Mouse (Mus musculus): Measurements from ENCODE around the gene Stard9.
A peak's percentile ranks its signal among the peaks of the same experiment; 100 is the strongest.

Stard9 gene

GRCm38 (mm10) chr2:120628886-120629735 is at the start of gene Stard9:
TSS of gene Stard9 (plus strand) at chr2:120629121.
- DNase-seq, result peak; percentile 100

DNA sequence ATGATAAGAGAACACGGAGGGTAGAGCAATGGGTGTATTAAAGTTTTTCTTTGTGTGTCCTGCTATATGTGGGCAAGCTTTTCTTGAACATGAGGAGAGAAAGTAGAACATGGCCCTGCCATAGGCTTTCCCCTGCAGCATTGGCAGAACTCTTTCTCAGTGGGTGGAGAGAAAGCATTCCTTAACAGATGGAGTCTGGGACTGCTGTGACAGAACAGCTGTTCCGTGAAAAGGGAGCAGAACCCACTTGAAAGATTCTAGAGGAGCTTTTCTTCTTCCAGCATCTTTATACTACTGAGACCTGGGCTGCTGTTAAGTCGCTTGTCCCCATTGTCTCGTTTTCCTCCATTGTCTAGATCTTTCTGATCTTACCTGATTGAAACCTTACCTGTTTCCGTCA is 39.2 kb upstream of the Stard9 start:
- DNase-seq, result no peak

- no peak for DNase-seq
Measured at GRCm38 (mm10) chr2:120592227-120592626, 36.7 kb upstream of the Stard9 start.

- DNase-seq, result no peak
Measured at GRCm38 (mm10) chr2:120597734-120598133, 31.2 kb upstream of the Stard9 start.

DNA sequence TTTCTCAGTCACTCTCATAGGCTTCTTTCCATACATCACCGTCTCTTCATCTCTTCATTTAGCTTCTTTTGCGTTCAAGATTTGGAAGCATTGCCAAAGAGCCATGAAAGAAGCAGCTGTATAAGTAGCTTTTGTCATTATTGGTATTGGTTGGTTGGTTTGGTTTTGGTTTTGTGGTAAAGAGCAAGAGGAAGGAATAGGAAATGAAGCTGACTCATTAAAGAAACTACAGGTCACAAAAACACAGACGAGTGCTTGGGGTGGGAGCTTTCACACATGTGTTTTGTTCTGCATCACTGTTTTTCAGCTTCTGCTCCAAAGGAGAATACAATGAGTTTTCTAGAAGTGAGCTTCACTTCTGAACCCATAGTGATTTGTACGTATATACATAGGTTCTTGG is 29.4 kb upstream of the Stard9 start:
- DNase-seq, result no peak

DNA sequence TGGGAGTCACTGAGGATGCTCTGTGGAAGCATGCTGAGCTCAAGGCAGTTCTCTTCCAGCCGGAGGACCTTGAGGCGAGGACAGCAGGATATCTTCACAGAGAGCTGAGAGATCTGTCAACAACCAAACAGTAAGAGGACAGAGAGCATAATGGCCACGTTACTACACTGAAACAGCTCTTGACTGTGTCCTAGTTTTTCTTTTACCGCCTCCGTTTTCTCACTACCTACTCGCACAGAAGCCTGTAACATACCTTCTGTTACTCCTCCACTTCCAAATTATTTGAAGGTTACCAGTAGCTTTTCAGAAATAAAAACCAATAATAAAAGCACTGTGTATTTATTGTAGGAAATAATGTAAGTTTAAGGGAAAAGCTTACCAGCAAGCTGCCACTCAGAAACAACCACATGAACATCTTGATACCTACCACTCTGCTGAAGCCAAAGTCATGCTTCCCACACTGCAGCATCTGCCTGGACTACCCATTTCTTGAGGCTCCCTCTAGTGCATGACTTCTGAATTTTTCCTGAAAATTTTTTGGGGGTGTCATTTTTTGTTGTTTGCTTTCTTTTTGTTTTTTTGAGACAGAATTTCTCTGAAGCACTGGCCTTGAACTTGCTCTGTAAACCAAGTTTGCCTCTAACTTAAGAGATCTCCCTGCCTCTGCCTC is 22.8 kb upstream of the Stard9 start:
- DNase-seq, result no peak

GRCm38 (mm10) chr2:120608830-120609723 is 19.8 kb upstream of the Stard9 start, which contains the start of the genes Haus2 and Lrrc57:
TSS of gene Haus2 (plus strand) at chr2:120609383.
TSS of gene Lrrc57 (minus strand) at chr2:120609520.
- DNase-seq, result peak; percentile 99

GRCm38 (mm10) chr2:120616279-120617163 is 12.4 kb upstream of the Stard9 start:
- DNase-seq, result no peak

DNA sequence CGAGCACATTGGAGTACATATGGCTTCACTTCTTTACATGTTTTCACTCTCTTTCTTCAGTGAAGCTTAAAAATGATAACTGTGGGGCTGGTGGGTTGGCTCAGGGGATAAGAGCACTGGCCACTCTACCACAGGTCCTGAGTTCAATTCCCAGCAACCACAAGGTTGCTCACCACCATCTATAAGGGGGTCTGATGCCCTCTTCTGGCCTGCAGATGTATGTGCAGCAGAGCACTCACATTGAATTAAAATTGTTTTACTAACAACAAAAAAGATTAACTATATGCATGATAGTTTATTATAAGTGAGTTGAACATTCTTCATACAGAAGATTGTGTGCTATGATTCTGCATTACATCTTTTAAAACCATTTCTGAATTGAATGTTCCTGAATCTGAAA is 9.4 kb upstream of the Stard9 start:
- DNase-seq, result no peak

GRCm38 (mm10) chr2:120622920-120623319 is 6.0 kb upstream of the Stard9 start:
- no peak for DNase-seq

DNA sequence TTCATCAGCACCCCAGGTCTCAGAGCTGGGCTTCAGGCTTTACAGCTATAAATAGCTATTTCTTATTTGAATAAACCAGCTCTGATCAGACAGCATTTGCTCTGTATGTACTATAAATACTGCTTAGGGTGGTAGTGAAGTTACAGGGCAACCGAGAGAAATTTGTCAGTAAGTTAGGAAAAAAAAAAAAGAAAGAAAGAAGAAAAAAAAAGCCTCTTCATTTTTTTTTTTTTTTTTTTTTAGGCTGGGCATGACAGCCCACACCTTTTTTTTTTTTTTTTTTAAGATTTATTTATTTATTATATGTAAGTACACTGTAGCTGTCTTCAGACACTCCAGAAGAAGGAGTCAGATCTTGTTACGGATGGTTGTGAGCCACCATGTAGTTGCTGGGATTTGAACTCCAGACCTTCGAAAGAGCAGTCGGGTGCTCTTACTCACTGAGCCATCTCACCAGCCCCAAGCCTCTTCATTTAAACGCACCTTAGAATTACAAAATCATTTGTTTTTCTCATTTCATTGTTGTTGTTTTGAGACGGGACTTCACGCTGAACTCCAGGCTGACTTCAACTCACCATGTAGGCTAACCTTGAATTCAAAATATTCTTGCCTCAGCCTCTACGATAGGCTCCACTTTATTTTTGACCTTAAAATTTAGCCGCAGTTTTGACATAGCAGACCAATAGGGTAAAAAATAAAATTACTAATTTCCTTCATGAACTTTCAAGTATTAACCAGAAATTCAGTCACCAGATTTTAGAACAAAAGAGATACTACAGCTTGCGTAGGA is 650 bp upstream of the Stard9 start:
- DNase-seq, result no peak

DNA sequence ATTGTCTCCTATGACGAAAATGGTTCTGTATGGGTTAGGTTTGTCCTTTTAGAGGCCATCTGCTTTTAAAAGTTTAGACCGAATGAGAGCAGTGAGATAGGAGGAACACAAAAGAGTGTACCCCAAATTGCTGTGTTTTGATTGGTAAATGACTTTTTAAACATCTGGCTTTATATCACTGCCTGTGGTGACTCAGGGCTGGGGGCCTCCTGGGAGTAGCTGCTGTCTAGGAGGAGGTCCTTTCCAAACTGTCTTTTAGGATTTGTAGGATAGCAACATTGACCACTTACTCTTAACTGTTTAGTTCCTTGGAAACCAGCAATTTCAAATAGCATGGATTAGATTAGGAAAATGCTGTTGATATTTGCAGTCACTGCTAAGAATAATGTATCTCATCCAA is 1.3 kb downstream of the Stard9 start:
- peak; percentile 94 for DNase-seq

GRCm38 (mm10) chr2:120630655-120631054 is 1.7 kb downstream of the Stard9 start:
- DNase-seq, result no peak

GRCm38 (mm10) chr2:120631521-120631920 is 2.6 kb downstream of the Stard9 start:
- no peak for DNase-seq

DNA sequence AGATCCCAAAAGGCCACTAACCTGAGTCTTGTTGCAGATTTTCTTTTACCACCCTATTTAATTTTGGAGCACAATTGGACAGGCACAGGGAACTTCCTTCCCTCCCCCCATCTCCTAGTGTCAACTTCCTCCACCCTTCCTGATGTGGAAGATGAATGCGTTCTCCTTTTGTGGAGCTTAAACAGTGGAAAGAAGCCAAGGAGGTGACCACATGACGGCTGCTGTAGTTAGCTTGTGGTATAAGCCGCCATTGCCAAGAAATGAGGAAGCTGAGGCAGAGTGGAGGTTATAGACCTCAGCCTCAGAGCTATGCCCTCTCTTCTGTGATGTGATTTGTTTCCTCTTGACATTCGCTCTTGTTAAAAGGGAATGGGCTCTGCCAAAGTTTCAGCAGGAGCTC is 3.0 kb downstream of the Stard9 start:
- peak; percentile 98 for DNase-seq

- DNase-seq, result peak; percentile 46
Measured at GRCm38 (mm10) chr2:120640835-120641234, 11.9 kb downstream of the Stard9 start.

GRCm38 (mm10) chr2:120643836-120644235 is 14.9 kb downstream of the Stard9 start:
- DNase-seq, result peak; percentile 99

GRCm38 (mm10) chr2:120646777-120647176 is 17.9 kb downstream of the Stard9 start:
- DNase-seq, result peak; percentile 95

GRCm38 (mm10) chr2:120652256-120652924 is 23.5 kb downstream of the Stard9 start:
- peak; percentile 87 for DNase-seq

DNA sequence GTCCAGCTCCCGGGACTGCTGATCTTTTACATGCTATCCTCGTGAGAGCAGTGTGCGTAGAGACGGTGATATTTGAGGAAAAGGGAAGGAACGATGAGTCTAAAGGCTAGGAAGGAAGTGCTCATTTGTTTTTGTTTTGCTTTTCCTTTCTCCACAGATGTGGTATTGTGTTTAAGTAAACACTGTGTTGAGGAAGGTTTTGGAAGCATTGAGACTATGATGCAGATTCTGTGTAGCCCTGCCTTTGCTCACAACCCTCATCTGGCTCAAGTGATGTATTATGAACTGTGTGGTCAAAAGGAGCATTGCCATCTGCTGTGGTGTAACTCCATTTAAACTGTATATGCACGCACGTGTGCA is 24.0 kb downstream of the Stard9 start:
- peak; percentile 89 for DNase-seq

DNA sequence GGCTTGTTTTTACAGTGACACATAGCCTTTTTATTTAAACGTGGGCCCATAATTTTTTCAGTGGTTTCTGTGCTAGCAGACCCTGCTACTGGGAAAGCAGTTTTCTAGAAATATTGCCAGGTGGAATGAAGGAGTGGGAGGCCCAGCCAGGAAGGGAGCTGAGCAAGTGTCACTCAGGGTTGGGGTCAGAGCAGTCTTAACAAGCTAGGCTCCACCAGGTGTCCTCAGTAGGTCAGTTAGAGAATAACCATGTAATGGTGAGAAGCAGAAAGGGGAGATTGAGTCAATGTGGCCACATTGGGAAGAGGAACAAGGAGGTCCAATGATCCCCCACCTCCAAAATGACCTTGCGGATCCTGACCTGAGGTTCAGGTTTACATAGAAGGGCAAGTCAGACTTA is 25.8 kb downstream of the Stard9 start:
- peak; percentile 71 for DNase-seq
